Mouse (Mus musculus) lung, adult 2 months (tissue): ENCODE data around the gene Sipa1. TPM values are rescaled to one million over a fixed set of nuclear protein-coding genes. Genes with fewer than 3 reads are reported as not detected.

ENCODE experiments used
- DNase-seq: peaks from one replicate; pipeline ENCODE4 v3.0.0; 2022
- H3K4me1 ChIP-seq: fragments of 200-500 bp; 2 replicates; pipeline ENCODE4 v1.6.1; 2011; ENCODE audit warnings: low read length; ENCODE audit not compliant: control insufficient read depth, insufficient read depth
- H3K4me3 ChIP-seq: fragments of 200-500 bp; replicated peaks from 2 replicates; pipeline ENCODE3; 2011; ENCODE audit warnings: low read depth, mild to moderate bottlenecking, control low read depth, low read length; ENCODE audit errors: extremely low read depth
- CTCF ChIP-seq: fragments of 200-500 bp; IDR thresholded peaks from 2 replicates; pipeline ENCODE4 v1.5.1; 2011; ENCODE audit warnings: mild to moderate bottlenecking, low read length, control low read depth; ENCODE audit not compliant: insufficient read depth
- POLR2A ChIP-seq: fragments of 200-500 bp; IDR thresholded peaks from 2 replicates; pipeline ENCODE4 v1.6.1; 2011; ENCODE audit warnings: low read depth, mild to moderate bottlenecking, control low read depth, low read length, borderline replicate concordance; ENCODE audit errors: extremely low read depth
- WGBS: fragments of 180-500 bp; shearing (Covaris S2); methylation state at CpG from one replicate; pipeline ENCODE4 v1.1.7; 2018; 5-methylcytosine and 5-hydroxymethylcytosine counted together
- polyA plus RNA-seq: library from polyadenylated mRNA; depleted of rRNA; stranded (reverse); fragments of >200 nt; gene quantifications from 2 replicates; pipeline ENCODE4 v1.2.3, GENCODE M21; 2012

The Sipa1 gene
- polyA plus RNA-seq, 1 experiment: 163 TPM

GRCm38 (mm10) chr19:5637069-5638047, 26.1 kb downstream of the Sipa1 start, which contains the start of gene Rela:
Gene Rela (plus strand): TSS chr19:5637483.
- WGBS: 1% methylated on average over 105 of the region's 109 CpGs
- TF ChIP-seq CTCF (no peak), POLR2A (peak; percentile 82)
- peak within 1 kb of the TSS; percentile 83 for H3K4me3 ChIP-seq
- DNase-seq: peak; percentile 94
- H3K4me1 ChIP-seq: peaks cover 15% of the 10 kb centered on the region

DNA sequence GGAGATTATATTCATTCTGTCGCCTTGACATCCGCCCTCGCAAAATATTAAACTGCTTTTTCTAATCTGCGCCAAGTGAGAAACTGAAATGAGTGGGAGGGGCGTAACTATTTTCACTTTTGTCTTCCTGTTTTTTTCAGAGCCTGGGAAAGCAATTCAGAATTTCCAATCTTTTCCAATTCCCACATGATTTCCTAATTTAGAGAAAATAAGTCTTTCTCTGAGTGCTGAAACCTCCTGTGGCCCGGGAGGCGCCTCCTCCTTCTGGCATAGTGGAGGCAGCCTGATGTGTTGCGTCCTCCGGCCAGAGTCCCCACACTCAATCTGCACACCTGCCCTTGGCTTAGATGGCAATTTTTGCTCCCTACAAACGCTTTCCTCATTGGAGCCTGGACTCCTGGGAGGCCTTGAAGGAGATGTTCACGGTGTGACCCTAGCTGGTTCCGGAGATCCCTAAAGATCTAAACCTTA, 26.9 kb downstream of the Sipa1 start:
- no peak for DNase-seq
- Histone ChIP-seq H3K4me3 (peak overlapping the region; percentile 83), H3K4me1 (peaks cover 15% of the 10 kb centered on the region)
- WGBS: 6% methylated on average over 12 of the region's 12 CpGs
- TF ChIP-seq CTCF (no peak), POLR2A (peak; percentile 31; the same call in 1 of the 2 replicates)

DNA sequence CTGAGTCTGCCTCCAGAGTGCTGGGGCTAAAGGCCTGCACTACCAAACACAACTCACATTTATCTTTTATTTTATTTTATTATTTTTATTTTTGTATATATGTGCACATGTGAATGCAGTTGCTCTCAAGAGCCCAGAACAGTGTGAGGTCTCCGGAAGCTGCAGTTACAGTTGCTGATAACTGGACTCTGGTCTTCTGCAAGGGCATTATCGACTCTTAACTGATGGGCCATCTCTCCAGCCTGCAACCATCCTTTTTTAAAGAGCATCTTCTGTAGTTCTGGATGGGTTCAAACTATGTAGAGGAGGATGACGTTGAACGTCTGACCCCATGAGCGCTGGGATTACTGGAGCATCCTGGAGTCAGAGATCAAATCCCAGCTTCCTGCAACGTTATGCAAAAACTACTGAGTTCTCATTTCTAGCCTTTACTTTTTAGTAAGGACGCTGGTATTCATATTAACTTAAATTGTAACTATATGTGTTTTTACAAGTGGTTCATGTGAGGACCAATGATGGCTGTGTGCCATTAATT, 27.4 kb downstream of the Sipa1 start:
- H3K4me3 ChIP-seq: no peak overlapping the region
- no peak for TF ChIP-seq CTCF
- no peak for TF ChIP-seq POLR2A
- WGBS: 47% methylated on average over 7 of the region's 7 CpGs
- no peak for DNase-seq
- H3K4me1 ChIP-seq: peaks cover 15% of the 10 kb centered on the region

GRCm38 (mm10) chr19:5632120-5632519, 31.4 kb downstream of the Sipa1 start:
- 78% methylated on average over 9 of the region's 9 CpGs for WGBS
- TF ChIP-seq CTCF: no peak
- TF ChIP-seq POLR2A: no peak
- peaks cover 8% of the 10 kb centered on the region for H3K4me1 ChIP-seq
- no peak for DNase-seq
- H3K4me3 ChIP-seq: no peak overlapping the region

DNA sequence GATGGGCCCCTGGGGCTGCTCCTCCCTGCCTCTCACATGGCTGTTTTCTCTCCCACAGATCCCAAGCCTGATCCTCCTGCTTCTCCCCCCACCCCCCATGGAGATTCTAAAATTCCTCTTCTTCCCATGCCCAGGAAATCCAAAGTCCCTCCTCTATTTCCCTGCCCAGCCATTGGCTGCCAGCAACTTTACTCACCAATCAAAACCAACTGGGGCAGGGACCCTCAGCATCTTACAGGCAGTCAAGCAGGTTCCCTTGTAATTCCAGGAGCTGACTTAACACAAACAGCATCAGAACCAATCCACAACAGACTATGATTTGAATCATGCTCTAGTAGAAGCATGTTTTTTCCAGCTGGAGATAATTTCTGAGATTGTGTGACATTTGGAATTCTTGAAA, 33.6 kb downstream of the Sipa1 start:
- no peak for TF ChIP-seq POLR2A
- TF ChIP-seq CTCF: no peak
- DNase-seq: no peak
- Histone ChIP-seq H3K4me3 (no peak overlapping the region), H3K4me1 (no peaks in the 10 kb centered on the region)

DNA sequence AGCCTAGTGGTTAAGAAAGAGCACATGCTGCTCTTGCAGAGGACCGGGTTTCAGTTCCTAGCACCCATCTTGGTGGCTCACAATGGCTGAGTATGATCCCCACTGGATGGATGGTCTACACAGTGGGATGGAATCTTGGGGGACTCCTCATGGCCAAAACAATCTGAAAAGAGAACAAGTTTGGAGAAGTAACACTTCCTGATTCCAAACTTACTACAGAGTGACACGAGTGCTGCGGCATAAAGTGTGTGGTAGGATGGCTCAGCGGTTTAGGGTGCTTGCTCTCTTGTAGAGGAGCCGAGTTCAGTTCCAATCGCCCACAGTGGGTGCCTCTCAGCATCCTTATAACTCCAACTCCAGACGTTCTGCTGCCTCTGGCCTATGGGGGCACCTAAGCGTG, 38.2 kb downstream of the Sipa1 start:
- Histone ChIP-seq H3K4me1 (no peaks in the 10 kb centered on the region), H3K4me3 (no peak overlapping the region)
- TF ChIP-seq POLR2A: no peak
- no peak for TF ChIP-seq CTCF
- WGBS: 76% methylated on average over 8 of the region's 8 CpGs
- DNase-seq: no peak

GRCm38 (mm10) chr19:5621884-5622283, 41.6 kb downstream of the Sipa1 start:
- DNase-seq: no peak
- Histone ChIP-seq H3K4me3 (no peak overlapping the region), H3K4me1 (no peaks in the 10 kb centered on the region)
- WGBS: 55% methylated on average over 5 of the region's 5 CpGs
- TF ChIP-seq POLR2A (no peak), CTCF (no peak)

DNA sequence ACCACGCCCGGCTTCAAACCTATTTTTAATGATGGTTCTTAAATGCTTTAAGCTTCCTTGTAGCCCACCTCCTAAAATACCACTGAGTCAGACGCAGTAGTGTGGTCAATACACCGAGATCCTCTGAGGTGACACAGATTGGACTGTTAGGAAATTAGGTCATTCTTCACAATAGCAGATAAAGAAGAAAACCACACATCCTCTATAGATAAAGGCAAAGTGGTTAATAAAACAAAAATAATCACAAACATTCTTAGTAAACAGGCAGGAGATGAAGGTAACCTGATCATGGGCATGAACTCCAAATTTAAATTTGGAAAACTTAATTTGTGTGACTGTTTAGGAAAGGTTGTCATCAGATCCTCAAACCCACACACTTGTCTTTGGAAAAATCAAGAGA, 43.5 kb downstream of the Sipa1 start:
- H3K4me1 ChIP-seq: peaks cover 4% of the 10 kb centered on the region
- no peak for TF ChIP-seq CTCF
- WGBS: 70% methylated on average over 4 of the region's 4 CpGs
- no peak overlapping the region for H3K4me3 ChIP-seq
- no peak for DNase-seq

DNA sequence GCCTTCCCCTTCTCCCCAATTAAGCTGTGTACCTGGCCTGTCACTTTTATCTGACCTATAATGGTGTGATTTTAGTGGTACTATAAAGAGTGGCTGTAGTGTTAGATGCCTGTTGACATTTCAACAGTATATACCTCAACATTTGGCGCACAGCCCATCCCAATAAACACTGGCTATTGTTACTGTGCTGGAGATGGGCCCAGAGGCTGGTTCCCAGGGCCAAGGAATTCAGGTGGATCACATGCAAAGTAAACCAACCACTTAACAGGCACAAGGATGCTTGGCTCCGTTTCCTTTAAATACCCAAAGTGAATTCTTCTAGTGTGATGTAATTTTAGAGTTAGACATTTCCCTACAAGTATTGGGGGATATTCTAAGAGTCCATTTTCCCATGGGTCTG, 48.6 kb downstream of the Sipa1 start:
- Histone ChIP-seq H3K4me3 (no peak overlapping the region), H3K4me1 (peaks cover 6% of the 10 kb centered on the region)
- peak; percentile 71 for DNase-seq
- TF ChIP-seq POLR2A (no peak), CTCF (no peak)
- 24% methylated on average over 2 of the region's 2 CpGs for WGBS
